Mouse (Mus musculus) layer of hippocampus, adult 9-10 months (tissue): ENCODE measurements at regions not wholly inside any gene's neighbourhood (a gene's known extent, or its start where the extent isn't known, plus 50 kb on each side); places are given as distances from the start of the nearest gene placed in this dataset.

Source experiments
- DNase-seq: peaks from one replicate; pipeline ENCODE4 v3.0.0; 2022; ENCODE audit warnings: low spot score

- DNase-seq: no peak
Observed at GRCm38 (mm10) chr3:39375465-39375864, 488.7 kb downstream of the Fat4 start.

DNA sequence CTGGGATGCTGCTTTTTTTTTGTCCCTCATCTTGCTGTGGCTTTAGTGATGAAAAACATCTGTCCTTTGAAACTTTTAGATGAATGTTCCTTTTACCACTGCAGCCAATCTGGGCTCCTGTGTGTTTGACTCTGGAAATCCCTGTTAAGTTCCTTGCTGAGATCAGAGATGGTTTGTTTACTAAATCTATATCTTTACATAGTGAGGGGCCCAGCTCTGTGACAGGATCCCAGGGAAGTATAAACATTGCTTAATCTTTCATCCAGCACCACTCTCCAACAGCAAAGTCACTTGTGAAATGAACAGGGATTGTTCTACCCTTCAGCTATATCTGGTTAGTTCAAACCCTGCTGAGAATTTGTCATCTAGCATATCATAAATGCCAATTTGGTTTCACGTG is 501.8 kb downstream of the Fat4 start:
- no peak for DNase-seq

- no peak for DNase-seq
Observed at GRCm38 (mm10) chr3:39390442-39390841, 503.7 kb downstream of the Fat4 start.

DNA sequence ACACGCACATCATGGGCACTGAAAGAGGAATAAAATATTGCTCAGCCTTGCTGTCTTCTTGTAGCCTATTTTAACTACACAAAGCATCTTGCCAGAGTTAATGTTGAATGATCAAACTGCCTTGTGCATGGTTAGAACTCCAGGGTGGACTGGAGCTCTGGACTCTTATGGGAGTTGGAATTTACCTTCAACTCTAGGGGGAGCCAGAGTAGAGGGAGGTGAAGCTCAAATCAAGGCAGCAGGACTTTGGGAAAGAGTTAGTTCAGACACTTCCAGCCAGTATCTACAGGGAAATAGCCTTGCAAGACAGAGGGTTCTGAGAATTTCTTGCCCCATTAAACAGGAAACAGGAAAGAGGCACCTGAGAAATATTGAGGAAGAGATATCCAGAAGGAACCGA is 505.3 kb downstream of the Fat4 start:
- no peak for DNase-seq

DNA sequence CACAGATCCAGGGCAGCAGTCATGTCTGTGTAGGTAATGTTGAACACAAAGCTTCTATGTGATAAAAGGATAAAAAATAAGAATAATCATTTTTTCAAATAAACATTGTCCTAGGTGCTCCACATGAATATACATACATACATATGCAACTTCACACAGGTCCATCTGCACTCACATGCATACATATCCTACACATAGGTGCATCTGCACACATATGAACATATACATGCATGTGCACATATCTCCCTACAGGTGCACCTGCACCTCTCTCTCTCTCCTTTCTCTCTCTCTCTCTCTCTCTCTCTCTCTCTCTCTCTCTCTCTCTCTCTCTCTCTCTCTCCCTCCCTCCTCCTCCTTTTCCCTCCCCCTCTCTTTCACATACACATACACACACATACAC is 509.9 kb downstream of the Fat4 start:
- DNase-seq: no peak

- no peak for DNase-seq
Observed at GRCm38 (mm10) chr3:39397255-39397654, 510.5 kb downstream of the Fat4 start.

GRCm38 (mm10) chr3:39397677-39398076 is 510.9 kb downstream of the Fat4 start:
- DNase-seq: no peak

DNA sequence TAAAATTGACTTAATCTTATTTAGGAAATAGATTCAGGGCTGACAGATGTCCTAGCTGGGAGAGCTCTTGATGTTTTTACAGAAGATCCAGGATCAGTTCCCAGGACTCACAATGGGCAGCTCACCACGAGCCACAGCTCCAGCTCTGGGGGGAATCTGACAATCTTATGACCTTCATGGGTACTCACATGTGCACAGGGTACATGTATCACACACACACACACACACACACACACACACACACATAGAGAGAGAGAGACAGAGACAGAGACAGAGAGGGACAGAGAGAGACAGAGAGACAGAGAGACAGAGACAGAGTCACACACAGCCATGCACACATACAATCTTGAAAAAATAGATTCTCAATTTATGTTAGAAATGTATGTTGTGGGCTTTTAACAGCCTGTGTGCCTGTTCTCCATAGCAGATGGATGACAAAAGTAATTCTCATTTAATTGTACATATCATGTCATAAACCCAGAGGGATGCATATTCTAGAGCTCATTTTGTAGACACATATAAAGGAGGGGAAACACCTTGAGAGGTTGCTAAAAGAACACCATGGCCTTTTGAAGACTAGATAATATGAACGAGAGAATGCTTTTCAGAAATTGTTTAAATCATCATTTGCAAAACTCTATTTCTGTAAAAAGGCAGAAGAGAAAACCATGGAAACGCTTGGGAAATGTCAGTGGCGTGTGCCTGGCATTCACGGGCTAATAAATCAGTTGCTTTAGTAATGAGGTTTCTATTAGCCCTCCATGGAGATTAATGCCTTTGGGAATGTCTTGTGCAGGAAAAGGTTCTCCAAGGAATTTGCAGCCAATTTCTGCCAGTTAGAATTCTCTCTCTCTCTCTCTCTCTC is 538.3 kb downstream of the Fat4 start:
- no peak for DNase-seq

GRCm38 (mm10) chr3:39425643-39426016 is 538.9 kb downstream of the Fat4 start:
- no peak for DNase-seq

DNA sequence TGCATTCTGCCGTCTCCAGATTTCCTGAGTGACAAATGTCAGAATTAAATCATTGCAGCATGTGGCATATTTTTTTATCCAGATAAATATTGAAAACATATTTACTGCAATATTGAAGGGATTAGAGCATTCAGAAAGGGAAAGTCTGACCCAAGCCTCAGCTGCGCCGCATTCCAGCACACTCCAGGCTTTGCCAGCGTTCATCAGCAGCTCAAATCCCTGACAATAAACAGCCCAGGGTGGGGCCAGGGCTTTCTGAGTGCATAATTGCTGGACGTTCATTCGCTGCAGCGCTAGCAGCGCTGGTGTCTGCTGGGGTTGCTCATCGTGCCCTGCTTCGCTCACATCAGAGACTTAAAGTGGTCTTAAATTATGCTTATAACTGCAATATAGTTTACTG is 556.6 kb downstream of the Fat4 start:
- no peak for DNase-seq

GRCm38 (mm10) chr3:39455650-39456049 is 568.9 kb downstream of the Fat4 start:
- no peak for DNase-seq

- DNase-seq: no peak
Observed at GRCm38 (mm10) chr3:39460183-39460888, 573.6 kb downstream of the Fat4 start.

- DNase-seq: no peak
Observed at GRCm38 (mm10) chr3:39461561-39461960, 574.8 kb downstream of the Fat4 start.

DNA sequence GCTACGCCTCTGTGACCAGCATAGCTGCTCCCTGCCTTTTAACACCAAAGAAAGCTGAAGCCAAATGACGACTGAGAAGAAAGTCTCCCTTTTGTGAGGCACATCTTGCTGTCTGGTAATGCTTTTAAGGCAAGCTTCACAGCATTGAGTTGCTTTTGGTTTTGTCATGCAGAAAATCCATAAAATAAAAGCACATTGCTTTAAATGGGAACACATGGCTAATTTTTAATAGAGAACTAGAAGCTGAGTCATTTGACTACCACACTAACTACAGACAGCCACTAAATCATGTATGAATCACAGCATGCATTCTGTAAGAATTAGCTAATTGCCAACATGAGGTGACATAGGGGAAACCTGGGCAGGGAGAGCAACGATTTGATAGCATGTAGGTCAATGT is 579.1 kb downstream of the Fat4 start:
- DNase-seq: no peak

DNA sequence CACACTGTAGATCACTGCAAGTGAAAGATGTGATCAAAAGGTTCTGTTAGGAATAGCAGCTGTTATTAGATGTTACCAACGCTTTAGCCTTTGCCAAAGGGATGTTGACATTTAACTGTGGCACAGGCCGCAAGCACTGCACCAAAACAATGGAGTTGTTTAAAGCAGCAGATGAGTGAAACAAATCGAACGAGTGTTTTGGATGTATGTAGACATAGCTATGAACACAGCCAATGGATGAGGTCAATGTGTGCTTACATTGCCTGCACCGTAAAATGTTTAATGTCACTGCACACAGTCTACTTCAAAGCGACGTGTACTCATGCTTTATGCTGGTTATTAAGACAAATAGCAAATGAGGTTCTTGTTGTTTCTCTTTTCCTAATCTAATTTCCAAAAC is 602.7 kb downstream of the Fat4 start:
- no peak for DNase-seq

- peak; percentile 5 for DNase-seq
Observed at GRCm38 (mm10) chr3:39494363-39494762, 607.6 kb downstream of the Fat4 start.

DNA sequence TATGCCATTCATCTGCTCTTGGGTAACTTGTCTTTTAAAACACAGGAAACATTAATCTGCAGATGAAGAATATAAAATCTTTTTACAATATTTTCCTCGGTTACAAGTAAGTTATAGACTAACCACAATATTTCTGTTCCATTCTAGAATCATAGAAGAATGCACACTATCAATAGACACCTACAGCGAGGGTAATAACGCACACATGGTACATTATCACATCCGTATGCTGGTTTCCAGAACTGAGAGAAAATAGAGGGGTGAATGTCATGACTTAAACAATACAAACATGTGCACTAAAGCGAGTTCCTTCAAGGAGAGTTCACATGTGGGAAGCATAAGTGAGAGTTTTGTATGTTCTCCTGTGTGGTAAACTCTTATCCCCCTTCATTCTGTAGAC is 641.3 kb downstream of the Fat4 start:
- DNase-seq: no peak

GRCm38 (mm10) chr3:39537515-39537914 is 650.8 kb downstream of the Fat4 start:
- DNase-seq: no peak

DNA sequence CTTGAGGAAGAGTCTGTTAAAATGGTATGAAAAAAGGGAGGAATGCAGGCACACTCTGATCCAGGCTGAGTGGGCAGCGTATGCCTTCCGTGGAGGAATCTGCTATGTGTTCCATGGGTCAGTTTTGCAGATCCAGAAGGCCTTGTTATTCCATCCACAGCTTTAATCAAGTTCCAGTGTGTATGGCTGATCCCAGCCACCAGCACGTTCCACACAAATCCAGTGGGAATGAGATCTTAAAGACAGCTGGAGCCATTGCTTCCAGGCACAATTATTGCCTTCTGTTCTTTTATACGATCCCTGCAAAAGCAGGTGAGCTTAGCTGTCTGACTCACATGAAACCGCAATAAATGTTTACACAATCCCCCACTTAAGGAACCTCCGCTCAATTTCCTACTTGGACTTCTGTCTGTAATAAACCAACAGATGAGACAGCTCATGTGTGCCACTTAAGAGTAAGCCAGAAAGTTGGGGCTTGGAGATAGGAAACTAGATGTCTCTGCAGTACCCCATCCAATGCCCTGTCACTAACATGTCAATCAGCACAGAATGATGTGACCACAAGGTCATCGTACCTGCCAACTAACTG is 653.9 kb downstream of the Fat4 start:
- no peak for DNase-seq

DNA sequence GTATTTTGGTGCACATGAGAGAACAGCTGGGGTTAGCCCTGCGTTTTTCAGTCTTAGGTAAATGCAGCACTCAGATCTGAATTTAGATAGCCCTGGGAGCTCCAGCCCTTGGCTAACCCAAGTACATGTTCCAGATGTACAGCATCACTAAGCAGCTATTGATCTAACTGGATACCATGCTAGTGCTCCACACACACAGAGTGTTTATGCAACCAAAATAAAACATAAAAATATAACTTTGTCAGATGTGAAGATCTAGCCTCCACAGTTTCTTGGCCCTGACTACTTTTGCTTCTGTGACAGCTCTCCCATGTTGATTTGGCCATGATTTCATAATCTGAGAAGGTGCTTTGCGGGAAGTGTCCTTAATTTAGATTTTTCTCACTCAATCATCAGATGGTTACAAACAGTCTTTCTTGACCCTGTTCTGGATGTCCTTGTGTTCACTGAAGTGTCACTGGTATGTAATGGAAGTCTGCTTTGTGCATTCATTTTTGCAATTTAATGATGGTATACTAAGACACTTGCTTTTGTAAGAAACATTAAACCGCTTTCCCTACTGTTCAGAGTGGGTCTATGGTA is 672.8 kb downstream of the Fat4 start:
- no peak for DNase-seq

DNA sequence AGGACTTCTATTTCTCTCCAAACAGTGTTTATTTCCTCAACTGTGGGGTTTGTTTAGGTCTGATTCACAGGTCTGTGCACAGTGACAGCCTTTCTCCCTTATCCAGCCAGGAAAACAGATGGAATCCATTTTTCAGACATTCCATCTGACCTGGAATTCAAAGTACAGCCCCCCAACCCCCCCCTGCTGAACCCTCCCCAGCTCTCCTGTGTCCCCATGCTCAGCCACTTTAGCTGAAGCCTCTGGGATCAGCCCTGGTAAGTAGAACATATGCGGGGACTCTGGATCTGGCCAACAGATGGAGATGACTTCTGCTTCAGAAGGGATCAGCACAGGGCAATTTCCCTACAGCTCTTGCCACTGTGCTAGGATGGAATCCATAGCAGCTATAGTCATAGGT is 674.2 kb downstream of the Fat4 start:
- no peak for DNase-seq

GRCm38 (mm10) chr3:39571444-39572237 is 684.9 kb downstream of the Fat4 start:
- DNase-seq: no peak
